Mouse (Mus musculus) neural tube, postnatal 0 days (tissue): Measurements from ENCODE around the gene Dnase1. TPM values are rescaled to one million over a fixed set of nuclear protein-coding genes. Genes with fewer than 3 reads are reported as not detected.

ENCODE experiments used
- microRNA-seq: library from miRNA; unstranded; fragments of <30 nt; microRNA quantifications from one replicate; pipeline ENCODE4, GENCODE M21; 2016
- polyA plus RNA-seq: library from polyadenylated mRNA; unstranded; fragments of >200 nt; fragmentation: Nextera tagmentation; extraction: Ambion mirVana; gene quantifications from 2 replicates; pipeline ENCODE4 v1.2.1, GENCODE M21; 2015

Gene Dnase1
- polyA plus RNA-seq: 2.1 and 3.4 TPM in 2 replicates

GRCm38 (mm10) chr16:4036807-4037206 is at the start of gene Dnase1:
Dnase1 (plus strand) TSS chr16:4036942.

GRCm38 (mm10) chr16:4003489-4004398 is 33.0 kb upstream of the Dnase1 start, which contains the start of gene Slx4:
Slx4 (minus strand) TSS chr16:4003770.

GRCm38 (mm10) chr16:4077384-4078061 is 40.8 kb downstream of the Dnase1 start, which contains the start of gene Trap1:
Trap1 (minus strand) TSS chr16:4077827.

Small RNA genes within 50 kb of the gene (microRNA-seq; reads per million reads assigned to microRNA genes)
- gene Gm23413: not detected

Other genes with a start within 250 kb of the Dnase1 start
- not detected in 2 replicates for gene Olfr15, start 206.1 kb upstream of the Dnase1 start, polyA plus RNA-seq
- 1.4 TPM in 2 replicates for gene Zfp174, start 189.7 kb upstream of the Dnase1 start, polyA plus RNA-seq
- gene Naa60, start 164.6 kb upstream of the Dnase1 start, polyA plus RNA-seq: 84.0 and 93.7 TPM in 2 replicates
- gene Zfp597, start 152.4 kb upstream of the Dnase1 start, polyA plus RNA-seq: 9.1 and 9.5 TPM in 2 replicates
- 3.0 and 6.1 TPM in 2 replicates for gene Gm20695, start 152.3 kb upstream of the Dnase1 start, polyA plus RNA-seq
- gene 1700037C18Rik, start 128.3 kb upstream of the Dnase1 start, polyA plus RNA-seq: 12.0 and 12.7 TPM in 2 replicates
- gene Cluap1, start 128.1 kb upstream of the Dnase1 start, polyA plus RNA-seq: 43.7 and 47.0 TPM in 2 replicates
- 0.50 and 0.52 TPM in 2 replicates for gene Nlrc3, start 60.3 kb upstream of the Dnase1 start, polyA plus RNA-seq
- gene Slx4, start 33.2 kb upstream of the Dnase1 start, polyA plus RNA-seq: 15.1 and 16.6 TPM in 2 replicates
- 46.9 and 50.5 TPM in 2 replicates for gene Trap1, start 40.9 kb downstream of the Dnase1 start, polyA plus RNA-seq
- gene Crebbp, start 177.1 kb downstream of the Dnase1 start, polyA plus RNA-seq: 32.6 and 36.7 TPM in 2 replicates